ENCODE assay signal across 8 mouse cellular contexts in genomic region chr1:89454196-89455123, GRCm38 (mm10). TPM values are rescaled to one million over a fixed set of nuclear protein-coding genes. Genes with fewer than 3 reads are reported as not detected.
DNase-seq lines count a peak whose midpoint lies in the region; ATAC-seq lines count a peak whose summit lies in the region.

TSS of gene Agap1 (plus strand) at chr1:89454806.

- peaks cover 41% of the 10 kb centered on the region for H3K4me1 ChIP-seq in hindbrain, embryonic 10.5 days (replicated peaks)
- H3K4me1 ChIP-seq in lung, embryonic 16.5 days (replicated peaks; ENCODE audit: control insufficient read depth, insufficient read depth, low read length): peaks cover 17% of the 10 kb centered on the region

- peaks cover 11% of the 10 kb centered on the region for H3K36me3 ChIP-seq in hindbrain, embryonic 10.5 days
- H3K36me3 ChIP-seq in lung, embryonic 16.5 days (ENCODE audit: control insufficient read depth, insufficient read depth, low read length): peaks cover 7% of the 10 kb centered on the region

- H3K27me3 ChIP-seq in hindbrain, embryonic 10.5 days (ENCODE audit: insufficient read depth, poor library complexity, severe bottlenecking): peaks cover 11% of the 10 kb centered on the region; the same call in 1 of the 2 replicates
- H3K27me3 ChIP-seq in lung, embryonic 16.5 days (ENCODE audit: control insufficient read depth, insufficient read depth, low read depth, low read length): no peaks in the 10 kb centered on the region

- H3K9me3 ChIP-seq in hindbrain, embryonic 10.5 days: peaks cover 13% of the 10 kb centered on the region; the same call in 1 of the 2 replicates
- peaks cover 7% of the 10 kb centered on the region for H3K9me3 ChIP-seq in lung, embryonic 16.5 days (ENCODE audit: control insufficient read depth, low read length)

- peak within 1 kb of the TSS; percentile 97 for H3K27ac ChIP-seq in hindbrain, embryonic 10.5 days
- H3K27ac ChIP-seq in lung, embryonic 16.5 days (ENCODE audit: low read length): peak within 1 kb of the TSS; percentile 23

- H3K9ac ChIP-seq in lung, embryonic 16.5 days (ENCODE audit: low read length): peak within 1 kb of the TSS; percentile 76

- peak within 1 kb of the TSS; percentile 93 for H3K4me2 ChIP-seq in lung, embryonic 16.5 days (ENCODE audit: low read depth, low read length)

- ATAC-seq in lung, embryonic 16.5 days (ENCODE audit: low read depth): peak; percentile 97

- under 1% methylated on average over 117 of the region's 118 CpGs for WGBS in hindbrain, embryonic 10.5 days
- WGBS in lung, embryonic 16.5 days: under 1% methylated on average over 97 of the region's 118 CpGs

- peak within 1 kb of the TSS; percentile 89 for H3K4me3 ChIP-seq in hindbrain, embryonic 10.5 days
- H3K4me3 ChIP-seq in lung, embryonic 16.5 days (ENCODE audit: low read length): peak within 1 kb of the TSS; percentile 88

- peak; percentile 96 for DNase-seq in MN1 (ENCODE audit: low spot score)
- peak; percentile 97 for DNase-seq in cerebellum, adult 9-11 months
- peak; percentile 79 to 95 for DNase-seq in frontal cortex, adult 2 months (ENCODE audit: extremely low spot score in 1 of 2, low spot score in 1 of 2)
- DNase-seq in hindbrain, embryonic 10.5 days (ENCODE audit: low spot score): peak; percentile 93
- peak; percentile 96 for DNase-seq in layer of hippocampus, adult 9-11 months
- DNase-seq in ovary, postnatal 14 days (ENCODE audit: low spot score): peak; percentile 92
- peak; percentile 11 to 15 for DNase-seq in thymus, postnatal 10 days (ENCODE audit: low spot score in 2 of 2)

RNA-seq across cellular contexts. Expression of gene Agap1, which starts in this region (rescaled TPM):
- polyA plus RNA-seq in frontal cortex, adult 2 months (2012; rRNA removed): 51.9 and 67.9 TPM in 2 replicates
- polyA plus RNA-seq in hindbrain, embryonic 10.5 days (2016; fragmentation: Nextera tagmentation; extraction: Ambion mirVana): 18.6 and 27.2 TPM in 2 replicates
- 7.6 TPM in 2 replicates for polyA plus RNA-seq in lung, embryonic 16.5 days (2015; fragmentation: Nextera tagmentation; extraction: Ambion mirVana)

Comparison
In these comparisons a context has a peak if more than half of its experiments do, and no peak if none do; other contexts are left out.
1. Peak in every context shown above with its lines: DNase-seq, ATAC-seq, H3K4me3 ChIP-seq and H3K27ac ChIP-seq.
2. DNase-seq: peak in every context shown above with its lines; median percentile 97 in cerebellum, adult 9-11 months; 96 in MN1; 96 in layer of hippocampus, adult 9-11 months; 93 in hindbrain, embryonic 10.5 days; 92 in ovary, postnatal 14 days; 87 in frontal cortex, adult 2 months; 13 in thymus, postnatal 10 days.